Mouse (Mus musculus): ENCODE data around the gene Mrtfb. TPM values are rescaled to one million over a fixed set of nuclear protein-coding genes. Genes with fewer than 3 reads are reported as not detected.

Mrtfb gene
- total RNA-seq, 2 experiments from 2014 or later, result 161 to 175 TPM

DNA sequence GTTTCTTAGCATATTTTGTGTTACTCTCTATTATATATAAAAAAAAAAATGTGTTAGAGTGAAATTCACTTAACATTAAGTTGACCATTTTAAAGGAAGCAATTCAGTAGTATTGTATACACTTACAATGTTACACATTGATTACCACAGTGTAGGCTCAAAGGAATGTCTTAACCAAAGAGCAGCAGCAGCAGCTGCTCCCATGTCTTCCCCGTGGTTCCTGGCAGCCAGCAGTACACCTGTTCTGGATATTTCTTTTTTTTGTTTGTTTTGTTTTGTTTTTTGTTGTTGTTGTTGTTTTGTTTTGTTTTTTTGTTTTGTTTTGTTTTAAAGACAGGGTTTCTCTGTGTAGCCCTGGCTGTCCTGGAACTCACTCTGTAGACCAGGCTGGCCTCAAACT lies 112.4 kb downstream of the Mrtfb start:
- intact Hi-C loops (cut with DNase I), result no loop called here
- DNase-seq (ENCODE audit: low spot score in 2 of 2), result no peak

- intact Hi-C loops (cut with DNase I), result no loop called here
- peak; percentile 84 to 92 for DNase-seq (ENCODE audit: low spot score in 2 of 2)
Measured at GRCm38 (mm10) chr16:13371740-13372287, 115.5 kb downstream of the Mrtfb start.

DNA sequence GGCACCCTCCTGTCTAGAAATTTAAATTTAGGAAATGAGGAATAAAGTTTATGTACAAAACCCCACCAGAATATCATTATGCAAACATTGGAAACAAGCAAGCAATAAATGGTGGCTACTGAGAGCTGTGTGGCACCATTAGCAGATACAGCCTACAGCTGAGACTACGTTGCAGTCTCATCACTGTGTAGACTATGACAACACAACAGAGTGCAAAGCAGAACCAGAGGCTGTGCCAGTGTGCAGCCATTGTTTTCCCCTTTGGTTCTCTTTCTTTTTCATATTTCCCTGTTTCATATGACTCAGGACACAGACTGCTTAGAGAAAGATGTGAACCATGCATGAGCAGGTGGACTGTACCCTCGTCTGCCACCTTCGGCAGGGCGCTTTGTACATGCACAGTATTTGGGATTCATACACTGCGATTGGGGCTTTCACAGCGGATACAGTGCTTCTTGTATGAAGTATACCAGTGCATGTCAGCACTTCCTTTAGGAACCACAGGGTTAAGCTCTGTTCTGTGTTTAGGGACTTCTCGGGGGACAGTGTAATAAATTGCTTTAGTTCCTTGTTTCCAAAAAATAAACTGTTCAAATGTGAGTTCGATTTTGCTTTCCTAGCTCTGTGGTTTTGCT lies 116.7 kb downstream of the Mrtfb start:
- intact Hi-C loops (cut with DNase I), result no loop called here
- DNase-seq (ENCODE audit: low spot score in 2 of 2), result no peak

DNA sequence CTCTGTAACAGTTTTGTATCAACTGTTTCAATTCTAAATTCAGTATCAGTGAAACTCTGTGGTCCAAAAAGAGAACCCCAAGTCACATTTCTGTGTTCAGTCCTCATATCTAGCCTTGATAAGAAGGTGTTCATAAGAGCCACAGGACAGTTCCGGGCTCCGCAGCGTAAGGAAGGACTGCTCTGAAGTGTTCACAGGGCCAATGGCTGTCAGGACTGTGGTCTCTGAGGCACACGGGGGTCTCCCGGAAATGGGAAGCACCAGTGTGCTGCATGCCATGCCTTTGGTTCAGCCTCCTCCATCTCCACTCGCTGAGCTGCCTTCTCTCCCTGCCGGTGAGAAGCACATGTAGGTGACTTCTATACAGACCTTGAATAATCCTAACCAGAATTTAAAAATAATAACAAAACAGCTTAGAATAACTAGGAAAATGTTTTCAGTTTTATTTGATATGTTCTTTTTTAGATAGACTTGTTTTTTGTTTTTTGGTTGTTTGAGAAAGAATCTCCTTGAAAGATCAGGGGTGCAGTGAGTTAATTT lies 120.7 kb downstream of the Mrtfb start:
- intact Hi-C loops (cut with DNase I), result no loop called here
- no peak for DNase-seq (ENCODE audit: low spot score in 2 of 2)

- DNase-seq (ENCODE audit: low spot score in 2 of 2), result no peak
- intact Hi-C loops (cut with DNase I), result no loop called here
Measured at GRCm38 (mm10) chr16:13378157-13378556, 121.9 kb downstream of the Mrtfb start.

DNA sequence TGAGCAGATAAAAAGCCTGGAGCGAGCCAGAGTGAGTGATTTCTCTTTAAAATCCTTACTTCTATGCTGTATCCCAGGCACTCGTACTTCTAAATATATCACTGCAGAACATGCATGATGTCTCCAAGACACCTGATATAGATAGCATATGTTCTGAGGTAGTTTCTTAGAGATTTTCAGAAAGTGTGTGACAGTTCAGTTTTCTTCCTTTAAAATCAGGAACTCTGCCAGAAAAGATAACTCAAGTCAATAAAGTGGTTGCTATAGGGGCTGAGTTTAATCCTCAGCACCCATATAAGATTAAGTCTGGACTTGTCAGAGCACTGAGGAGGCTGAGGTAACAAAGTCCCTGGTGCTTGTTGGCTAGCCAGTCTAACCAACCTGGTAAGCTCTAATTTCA lies 123.6 kb downstream of the Mrtfb start:
- intact Hi-C loops (cut with DNase I), result no loop called here
- no peak for DNase-seq (ENCODE audit: low spot score in 2 of 2)

DNA sequence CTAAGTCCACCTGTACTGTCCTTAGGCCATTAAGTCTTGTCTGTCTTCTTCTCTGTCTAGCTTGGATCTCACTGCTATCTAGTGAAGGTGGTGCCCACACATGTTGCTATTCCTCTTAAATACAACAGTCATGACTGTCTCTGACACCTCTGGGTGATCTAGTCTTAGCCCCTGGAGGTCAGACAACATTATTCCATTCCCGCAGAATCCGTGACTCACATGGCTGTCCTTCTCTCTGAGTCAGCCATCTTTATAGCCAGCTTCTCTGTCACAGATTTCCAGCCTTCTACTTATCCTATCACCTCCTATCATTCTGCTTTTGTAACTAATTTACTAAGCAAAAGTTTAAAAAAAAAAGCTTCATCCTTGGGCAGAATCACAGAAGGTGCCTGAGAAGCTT lies 125.5 kb downstream of the Mrtfb start:
- intact Hi-C loops (cut with DNase I), result no loop called here
- no peak for DNase-seq (ENCODE audit: low spot score in 2 of 2)

DNA sequence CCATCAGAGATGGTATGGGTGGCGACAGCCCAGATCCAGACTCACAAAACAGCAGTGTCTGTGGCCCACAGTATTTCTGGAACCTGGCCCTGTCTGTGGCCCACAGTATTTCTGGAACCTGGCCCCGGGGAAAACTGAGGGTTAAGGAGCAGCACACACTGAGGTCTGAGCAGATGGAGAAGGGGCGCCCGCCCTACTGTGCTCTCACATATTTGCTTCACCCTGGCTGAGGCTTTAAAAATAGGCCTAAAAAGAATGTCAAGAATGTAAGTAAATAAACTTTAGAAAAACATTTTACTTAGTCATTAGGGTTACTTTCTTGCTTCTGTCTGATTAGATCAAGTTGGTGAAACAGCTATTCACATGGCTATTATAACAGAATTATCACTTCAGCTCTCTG lies 131.0 kb downstream of the Mrtfb start:
- DNase-seq (ENCODE audit: low spot score in 2 of 2), result no peak
- intact Hi-C loops (cut with DNase I), result no loop called here

- no peak for DNase-seq (ENCODE audit: low spot score in 2 of 2)
- intact Hi-C loops (cut with DNase I), result no loop called here
Measured at GRCm38 (mm10) chr16:13400375-13400774, 144.1 kb downstream of the Mrtfb start.

DNA sequence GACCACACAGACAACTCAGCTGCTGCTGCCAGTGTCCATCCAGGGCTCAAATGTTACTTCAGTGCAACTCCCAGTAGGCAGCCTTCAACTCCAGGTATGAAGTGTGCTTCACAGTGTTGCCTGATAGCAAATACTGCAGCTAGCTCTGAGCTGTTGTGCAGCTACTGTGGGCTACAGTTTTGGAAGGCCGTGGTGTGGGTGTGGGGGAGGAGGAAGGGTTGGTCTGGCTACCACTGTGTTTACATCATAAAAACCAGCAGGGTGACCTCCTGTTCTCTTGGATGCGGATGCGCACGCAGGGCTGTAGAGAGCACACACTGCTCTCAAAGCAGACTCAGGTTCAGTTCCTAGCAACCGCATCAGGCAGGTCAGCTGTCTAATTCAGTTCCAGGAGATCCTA lies 145.3 kb downstream of the Mrtfb start:
- DNase-seq (ENCODE audit: low spot score in 2 of 2), result no peak
- intact Hi-C loops (cut with DNase I), result no loop called here

DNA sequence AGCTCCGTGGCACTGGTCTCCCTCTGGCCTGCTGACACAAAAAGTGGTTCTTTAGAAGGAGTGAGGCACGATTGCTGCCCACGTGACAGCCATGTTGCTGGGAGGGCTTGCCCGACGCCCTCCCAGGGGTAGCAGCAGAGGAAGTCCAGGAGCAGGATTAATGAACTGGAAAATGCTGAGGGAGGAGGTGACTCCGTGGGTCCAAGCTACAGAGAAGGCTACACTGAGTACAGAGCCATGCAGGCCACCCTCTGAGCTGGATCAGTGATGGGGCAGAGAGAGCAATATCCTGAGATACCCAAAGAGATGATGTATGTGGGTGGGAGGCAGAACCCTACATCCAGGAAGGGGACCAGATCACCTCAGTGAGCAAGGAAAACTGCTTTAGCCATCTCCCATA lies 148.4 kb downstream of the Mrtfb start:
- intact Hi-C loops (cut with DNase I), result no loop called here
- no peak for DNase-seq (ENCODE audit: low spot score in 2 of 2)

DNA sequence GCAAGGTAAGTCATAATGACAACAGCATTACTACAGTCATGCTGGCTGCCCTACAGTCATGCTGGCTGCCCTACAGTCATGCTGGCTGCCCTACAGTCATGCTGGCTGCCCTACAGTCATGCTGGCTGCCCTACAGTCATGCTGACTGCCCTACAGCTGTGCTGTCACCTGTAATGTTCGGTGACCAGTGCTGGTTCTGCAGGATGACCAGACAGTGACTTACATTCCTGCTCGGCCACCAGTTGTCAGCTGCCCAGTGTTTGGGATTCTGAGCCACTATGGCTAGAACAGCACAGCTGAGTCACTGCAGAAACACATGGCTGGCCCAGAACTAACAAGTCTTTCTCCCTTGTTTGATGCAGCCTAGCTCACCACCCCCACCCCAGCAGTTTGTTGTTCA lies 149.1 kb downstream of the Mrtfb start:
- DNase-seq (ENCODE audit: low spot score in 2 of 2), result no peak
- intact Hi-C loops (cut with DNase I), result no loop called here

DNA sequence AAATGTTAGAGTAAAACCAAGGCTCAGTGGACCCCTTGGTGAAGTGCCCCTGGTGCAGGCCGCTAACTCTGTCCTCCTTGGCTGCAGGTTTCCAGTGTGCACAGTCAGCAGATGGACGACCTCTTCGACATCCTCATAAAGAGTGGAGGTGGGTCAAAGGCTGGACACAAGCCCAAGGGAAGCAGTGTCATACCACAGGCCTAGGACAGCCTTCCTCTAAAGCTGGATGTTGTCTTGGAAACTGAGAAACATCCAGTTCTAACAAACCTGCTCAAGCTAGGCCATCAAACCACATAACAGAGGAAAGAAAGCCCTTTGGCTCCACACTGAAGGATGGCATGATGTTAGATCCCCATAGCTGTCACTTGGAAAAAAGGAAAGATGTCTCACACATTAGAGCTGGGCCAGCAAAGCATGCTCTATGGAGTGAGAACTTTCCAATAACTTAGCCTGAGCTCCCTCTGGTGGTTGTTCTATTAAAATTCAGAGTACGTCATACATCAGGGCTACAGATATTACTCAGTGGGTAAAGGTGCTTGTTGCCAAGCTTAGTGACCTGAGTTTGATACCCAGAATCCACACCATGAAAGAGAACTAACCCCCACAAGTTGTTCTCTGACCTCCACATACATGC lies 153.4 kb downstream of the Mrtfb start:
- DNase-seq (ENCODE audit: low spot score in 2 of 2), result peak; percentile 65 to 86
- intact Hi-C loops (cut with DNase I), result loop anchor here (1.0 kb wide), 1 partner anchor 249 kb away; no protein-coding TSS in a partner anchor

DNA sequence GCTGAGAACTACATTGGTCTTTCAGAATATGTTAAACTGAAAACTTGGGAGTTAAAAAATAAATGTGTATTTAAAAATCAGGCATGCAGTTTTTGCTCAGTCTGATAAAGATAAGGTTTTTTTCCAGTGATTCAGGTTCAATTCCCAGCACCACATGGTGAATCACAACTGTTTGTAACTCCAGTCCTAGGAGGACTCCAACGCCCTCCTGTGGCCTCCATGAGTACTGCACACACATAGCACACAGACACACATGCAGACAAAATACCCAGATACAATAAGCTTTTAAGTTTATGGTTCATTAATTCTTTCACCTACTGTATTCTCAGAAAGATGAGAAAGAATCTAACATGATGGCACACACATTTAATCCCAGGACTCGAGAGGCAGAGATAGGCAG lies 154.5 kb downstream of the Mrtfb start:
- intact Hi-C loops (cut with DNase I), result no loop called here
- DNase-seq (ENCODE audit: low spot score in 2 of 2), result no peak

DNA sequence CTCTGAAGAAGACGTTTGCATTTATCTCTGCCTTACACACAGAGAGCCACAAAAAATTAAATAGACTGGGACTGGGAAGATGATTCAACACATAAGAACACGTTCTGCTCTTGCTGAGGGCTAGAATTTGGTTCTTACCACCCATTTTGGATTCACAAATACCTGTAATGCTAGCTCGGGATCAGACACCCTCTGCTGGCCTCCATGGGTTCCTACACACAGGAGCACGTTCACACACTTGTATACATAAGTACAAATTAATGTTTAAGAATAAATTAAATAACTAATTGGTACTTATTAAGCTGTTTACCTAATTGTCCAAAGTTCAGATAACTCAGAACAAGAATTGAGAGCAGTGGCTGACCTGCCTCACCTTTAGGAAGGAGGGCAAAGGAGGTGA lies 155.2 kb downstream of the Mrtfb start:
- intact Hi-C loops (cut with DNase I), result no loop called here
- DNase-seq (ENCODE audit: low spot score in 2 of 2), result no peak

DNA sequence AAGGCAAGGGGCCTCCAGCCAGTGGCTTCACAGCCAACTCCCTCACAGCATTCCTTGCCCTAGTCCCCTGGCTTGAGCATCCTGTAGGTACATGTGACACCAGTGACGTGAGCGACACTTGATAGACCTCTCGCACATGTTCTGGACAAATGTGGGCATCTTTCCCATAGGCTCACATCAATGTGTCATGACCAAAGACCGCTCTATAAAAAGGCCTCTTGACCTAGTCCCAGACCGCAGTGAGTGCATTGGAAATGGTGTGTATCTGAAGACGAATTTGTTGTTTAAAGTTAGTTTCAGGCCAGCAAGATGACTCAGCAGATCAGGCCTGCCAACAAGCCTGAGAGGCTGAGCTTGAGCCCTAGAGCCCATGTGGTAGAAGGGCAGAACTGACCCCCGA lies 158.3 kb downstream of the Mrtfb start:
- intact Hi-C loops (cut with DNase I), result no loop called here
- DNase-seq (ENCODE audit: low spot score in 2 of 2), result no peak

DNA sequence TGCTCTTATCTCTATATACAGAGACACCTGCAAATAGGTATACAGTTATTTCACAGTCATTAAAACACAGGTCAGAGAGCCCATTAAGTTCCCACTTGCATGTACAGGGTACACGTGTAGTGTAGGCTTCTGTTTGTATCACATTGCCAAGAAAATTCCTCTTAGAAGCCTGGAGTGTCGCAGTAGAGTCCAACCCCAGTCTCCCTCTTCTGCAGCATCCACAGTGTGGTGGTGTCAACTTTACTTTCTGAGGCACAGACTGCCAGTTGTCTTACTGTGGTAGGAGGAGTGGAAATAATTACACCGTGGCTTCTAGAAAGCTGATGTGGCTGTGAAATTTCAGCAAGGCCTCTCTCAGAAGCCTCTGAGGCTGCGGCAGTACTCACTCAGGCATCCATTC lies 158.7 kb downstream of the Mrtfb start:
- no peak for DNase-seq (ENCODE audit: low spot score in 2 of 2)
- intact Hi-C loops (cut with DNase I), result no loop called here

- intact Hi-C loops (cut with DNase I), result no loop called here
- DNase-seq (ENCODE audit: low spot score in 2 of 2), result no peak
Measured at GRCm38 (mm10) chr16:13415465-13415864, 159.2 kb downstream of the Mrtfb start.

DNA sequence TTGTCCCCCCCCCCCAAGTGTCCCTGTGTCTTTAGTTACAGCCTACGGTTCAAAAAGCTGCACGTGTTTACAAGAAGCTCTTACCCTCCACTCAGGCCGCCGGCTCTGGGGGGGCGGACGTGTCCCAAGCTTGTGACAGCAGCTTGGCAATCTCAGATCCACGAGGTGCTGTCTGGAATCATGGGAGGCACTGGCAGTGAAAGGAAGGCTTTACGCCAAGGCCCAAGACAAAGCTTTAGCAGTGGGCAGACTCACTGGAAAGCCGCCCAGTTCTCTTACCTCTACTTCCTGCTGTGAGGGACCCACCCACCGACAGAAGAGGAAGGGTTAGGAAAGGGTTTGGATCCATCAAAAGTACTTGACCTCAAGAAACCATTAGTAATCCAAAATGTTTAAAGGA lies 160.2 kb downstream of the Mrtfb start:
- DNase-seq (ENCODE audit: low spot score in 2 of 2), result peak; percentile 40 to 57
- intact Hi-C loops (cut with DNase I), result no loop called here

DNA sequence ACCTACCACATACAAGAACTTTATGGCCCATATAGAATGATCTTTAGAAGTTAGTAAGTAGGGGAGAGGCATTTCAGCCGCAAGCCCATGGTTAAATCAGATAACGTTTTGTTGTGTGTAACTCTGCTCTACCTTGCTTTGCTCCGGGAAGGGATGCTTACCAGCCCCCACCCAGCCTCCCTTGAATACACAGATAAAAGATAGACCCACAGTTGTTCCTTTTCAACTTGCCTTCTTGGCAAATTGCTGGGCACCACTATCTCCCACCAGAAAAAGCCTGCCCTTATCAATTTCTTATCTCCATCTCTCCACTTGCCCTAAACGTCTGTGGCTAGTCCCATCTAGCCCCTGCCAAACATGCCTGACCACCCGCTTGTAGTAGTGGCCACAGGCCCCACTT lies 161.6 kb downstream of the Mrtfb start:
- intact Hi-C loops (cut with DNase I), result no loop called here
- DNase-seq (ENCODE audit: low spot score in 2 of 2), result no peak

DNA sequence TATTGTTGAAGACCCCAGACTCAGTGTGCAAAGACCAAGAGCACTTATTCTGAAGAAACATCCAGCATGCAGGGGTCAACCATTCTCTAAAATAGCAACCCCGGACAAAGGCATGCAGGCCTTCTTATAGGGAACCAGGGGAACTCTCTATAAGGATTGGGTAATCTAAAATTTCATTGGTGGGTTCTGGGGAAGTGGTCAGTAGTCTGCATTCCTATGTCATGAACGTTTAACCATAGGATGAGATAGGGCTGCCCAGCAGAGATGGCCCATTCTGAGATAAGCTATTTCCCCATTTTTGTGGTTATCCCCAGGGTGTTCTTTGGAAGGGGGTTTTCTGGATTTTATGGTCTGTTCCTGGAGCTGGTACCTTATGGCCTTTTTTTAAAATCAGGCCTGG lies 163.5 kb downstream of the Mrtfb start:
- DNase-seq (ENCODE audit: low spot score in 2 of 2), result no peak
- intact Hi-C loops (cut with DNase I), result no loop called here
